Mouse (Mus musculus) gastrocnemius, postnatal 14 days (tissue): ENCODE data around the gene Cldn34c1. TPM values are rescaled to one million over a fixed set of nuclear protein-coding genes. Genes with fewer than 3 reads are reported as not detected.
"Not testable (repeated sequence)": the region's sequence is repeated elsewhere in the genome, so short reads cannot be mapped to it uniquely, and the experiment has no call there.

Experiments used
- DNase-seq: peaks from one replicate; pipeline ENCODE4 v3.0.0; 2021; ENCODE audit warnings: mixed read lengths
- intact Hi-C: fragments of 180-260 bp; cut with DNase I; formaldehyde crosslinking; loops from one replicate; pipeline ENCODE4 v1.15.1; 2025; ENCODE audit warnings: low total_unique reads
- long read RNA-seq, 2 experiments: library from polyadenylated mRNA; stranded (forward); transcript quantifications; one replicate each; pipeline ENCODE4 v2.0.0; 2021
- total RNA-seq, 2 experiments: library from RNA; stranded (reverse); gene quantifications; 2 replicates each; pipeline ENCODE4 v1.2.3; 2021

Cldn34c1 gene
- total RNA-seq, result 1 to 10 TPM; 1.9 to 2.1 TPM
- long read RNA-seq, experiment 1, result 0 reads
- long read RNA-seq, experiment 2, result 0 reads

DNA sequence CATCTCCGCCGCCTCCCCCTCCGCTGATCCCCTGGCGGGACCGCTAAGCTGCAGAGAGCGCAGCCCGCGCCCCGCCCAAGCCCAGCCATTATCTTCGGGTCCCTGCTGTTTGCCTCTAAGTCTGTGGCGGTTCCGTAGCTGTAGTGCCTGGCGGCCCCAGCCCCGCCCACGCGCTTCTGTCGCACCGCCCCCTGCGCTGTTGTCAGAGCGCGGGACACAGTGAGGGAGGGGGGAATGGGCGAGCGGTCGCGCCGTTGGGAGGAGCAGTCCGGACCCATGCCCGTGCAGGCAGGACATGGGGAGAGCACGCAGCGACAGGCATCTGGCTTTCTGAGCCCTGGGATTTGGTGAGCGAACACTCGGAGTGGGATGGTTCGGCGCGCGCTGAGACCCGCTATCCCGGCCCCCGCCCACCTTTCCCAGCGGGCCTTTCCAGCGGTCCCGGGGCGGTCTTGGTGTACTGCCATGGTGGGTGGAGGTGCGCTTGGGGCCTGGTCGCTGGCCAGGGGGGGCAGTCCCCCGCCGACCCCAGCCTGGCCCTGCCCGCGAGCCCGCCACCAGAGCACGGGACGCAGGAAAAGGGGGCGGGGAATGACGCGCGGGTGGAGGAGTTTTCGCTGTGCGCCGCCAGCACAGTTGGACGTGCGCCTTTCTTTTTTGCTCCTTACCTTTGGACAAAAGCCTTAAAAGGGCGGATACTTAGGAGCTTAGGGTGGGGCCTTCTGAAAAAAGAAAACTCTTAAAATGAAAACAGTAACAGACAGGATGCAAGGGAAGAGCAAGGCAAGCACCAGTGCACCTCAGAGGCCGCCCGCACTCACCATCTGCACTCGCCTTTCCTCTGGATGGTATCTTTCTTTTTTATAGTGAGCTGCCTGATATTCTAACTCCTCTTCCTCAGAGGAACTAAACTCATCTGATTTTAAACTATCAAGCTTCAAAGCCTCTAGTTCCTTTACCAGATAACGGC, at the start of gene Cldn34c1:
TSS of gene Cldn34c1 (plus strand) at position 205 of the 970 bp plus-strand sequence.
- intact Hi-C loops, result no loop called here
- DNase-seq, result peak; percentile 82

DNA sequence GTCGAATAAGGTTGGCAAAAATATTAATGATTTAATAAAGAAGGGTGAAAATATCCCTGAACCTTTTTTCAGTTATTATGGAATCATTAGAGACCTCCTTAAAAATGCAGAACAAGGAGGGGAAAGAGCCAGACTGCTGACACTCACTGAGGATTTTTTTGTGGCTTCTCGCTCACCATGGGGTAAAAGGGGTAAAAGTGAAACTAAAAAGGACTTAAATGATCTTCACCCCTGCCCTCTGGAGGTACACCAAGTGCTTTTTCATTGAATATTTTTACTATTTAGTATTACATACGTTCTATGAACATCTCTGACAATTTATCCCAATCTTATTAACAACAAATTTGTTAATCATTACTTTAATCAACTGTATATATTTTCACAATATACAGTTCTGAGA, 15.9 kb upstream of the Cldn34c1 start:
- intact Hi-C loops, result no loop called here
- no peak for DNase-seq

DNA sequence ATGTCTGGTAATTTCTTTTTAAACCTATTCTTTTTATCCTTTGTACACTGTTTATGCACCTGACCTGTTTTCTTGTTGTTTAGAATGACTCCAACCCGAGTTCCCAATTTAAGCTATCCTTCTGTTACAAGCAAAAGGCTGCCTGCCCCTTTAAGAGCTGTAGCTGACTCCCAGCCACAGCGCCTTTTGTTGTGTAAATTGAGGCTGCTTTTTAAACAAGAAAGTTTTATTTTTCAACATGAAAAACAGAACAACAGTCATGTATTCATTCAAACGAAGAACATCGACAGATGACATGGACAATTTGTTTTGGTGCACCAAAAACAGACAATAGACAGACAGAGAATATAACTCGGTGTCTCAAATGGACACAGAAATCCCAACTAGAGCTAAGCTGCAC, 489 bp upstream of the Cldn34c1 start:
- intact Hi-C loops, DNase-seq: not testable (repeated sequence)

DNA sequence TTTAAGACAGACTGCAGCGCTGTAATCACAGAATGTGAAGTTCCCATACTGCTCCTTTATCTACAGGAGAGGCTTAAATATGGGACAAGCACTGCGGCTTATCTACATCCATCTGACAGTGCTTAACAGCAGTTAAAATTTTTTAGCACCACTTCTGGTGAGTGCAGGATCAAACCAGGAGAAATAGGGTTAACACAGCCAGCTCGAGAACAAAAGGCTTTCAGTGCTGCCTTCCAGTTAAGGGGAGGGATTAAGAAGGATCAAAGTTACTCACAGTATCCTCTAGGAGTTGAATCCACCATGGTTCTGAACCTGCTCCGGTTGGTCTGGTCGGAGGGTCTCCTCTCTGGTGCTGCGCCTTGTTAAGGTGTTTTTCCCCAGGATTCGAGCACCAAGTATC, 1.4 kb downstream of the Cldn34c1 start:
- DNase-seq, intact Hi-C loops: not testable (repeated sequence)

DNA sequence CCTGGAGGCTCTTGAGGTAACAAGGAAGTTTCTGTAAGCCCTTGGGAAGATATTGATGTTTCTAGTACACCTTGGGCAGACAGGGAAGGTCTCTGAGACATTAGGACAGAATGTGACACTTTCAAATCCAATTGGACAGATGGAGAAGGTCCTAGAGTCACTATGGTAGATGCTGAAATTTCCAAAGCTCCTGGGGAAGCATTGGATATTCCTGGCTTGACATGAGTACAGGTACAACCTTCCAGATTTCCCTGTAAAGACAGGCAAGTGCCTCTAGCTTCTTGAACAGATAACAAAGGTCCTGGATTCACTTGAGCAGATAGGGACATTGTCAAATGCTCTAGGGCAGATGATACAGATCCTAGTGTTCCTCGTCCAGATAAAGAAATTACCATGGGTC, 119.1 kb downstream of the Cldn34c1 start, which contains the start of gene Srsx:
TSS of gene Srsx (minus strand) at position 101 of the 400 bp plus-strand sequence.
- intact Hi-C loops, DNase-seq: not testable (repeated sequence)

Other genes with a start within 250 kb of the Cldn34c1 start
- not detected for gene Gm17521, start 73.8 kb upstream of the Cldn34c1 start, total RNA-seq
- not detected for gene Srsx, start 119.0 kb downstream of the Cldn34c1 start, total RNA-seq
- gene Gm17577, start 143.4 kb downstream of the Cldn34c1 start, total RNA-seq, result not detected